Mouse (Mus musculus): Measurements from ENCODE around the gene Nedd4. TPM values are rescaled to one million over a fixed set of nuclear protein-coding genes. Genes with fewer than 3 reads are reported as not detected.

Gene Nedd4
- polyA plus RNA-seq, 1 experiment from 2014 or later = 579 TPM

- no peaks in the 10 kb centered on the region for H3K27me3 ChIP-seq
- no peak overlapping the region for H3K4me3 ChIP-seq
- no peak for ATAC-seq (ENCODE audit: insufficient number of reproducible peaks, low FRiP score, low TSS enrichment, low read depth)
- WGBS = 72% methylated on average over 4 of the region's 4 CpGs
- H3K27ac ChIP-seq = no peak overlapping the region
- peaks cover 87% of the 10 kb centered on the region for H3K36me3 ChIP-seq
- no peak overlapping the region for H3K9ac ChIP-seq
- H3K4me2 ChIP-seq = no peak overlapping the region
- H3K4me1 ChIP-seq = peaks cover 20% of the 10 kb centered on the region
- no peaks in the 10 kb centered on the region for H3K9me3 ChIP-seq
Observed at GRCm38 (mm10) chr9:72686506-72686905, 24.4 kb downstream of the Nedd4 start.

- H3K4me3 ChIP-seq = no peak overlapping the region
- ATAC-seq (ENCODE audit: insufficient number of reproducible peaks, low FRiP score, low TSS enrichment, low read depth) = no peak
Observed at GRCm38 (mm10) chr9:72689522-72689921, 27.4 kb downstream of the Nedd4 start.

GRCm38 (mm10) chr9:72690811-72691210 is 28.7 kb downstream of the Nedd4 start:
- no peaks in the 10 kb centered on the region for H3K27me3 ChIP-seq
- no peaks in the 10 kb centered on the region for H3K9me3 ChIP-seq
- no peak overlapping the region for H3K4me3 ChIP-seq
- WGBS = 39% methylated on average over 1 of the region's 1 CpGs
- peak overlapping the region; percentile 4 for H3K27ac ChIP-seq
- ATAC-seq (ENCODE audit: insufficient number of reproducible peaks, low FRiP score, low TSS enrichment, low read depth) = no peak
- H3K4me2 ChIP-seq = no peak overlapping the region
- H3K9ac ChIP-seq = no peak overlapping the region
- peaks cover 72% of the 10 kb centered on the region for H3K36me3 ChIP-seq
- peaks cover 40% of the 10 kb centered on the region for H3K4me1 ChIP-seq

More at GRCm38 (mm10) chr9:72689522-72689921, 27.4 kb downstream of the Nedd4 start:
- Histone ChIP-seq H3K4me1 (peaks cover 39% of the 10 kb centered on the region), H3K27me3 (no peaks in the 10 kb centered on the region), H3K9ac (no peak overlapping the region), H3K27ac (no peak overlapping the region; the same call in 1 of the 2 replicates), H3K9me3 (no peaks in the 10 kb centered on the region), H3K36me3 (peaks cover 79% of the 10 kb centered on the region), H3K4me2 (no peak overlapping the region)
- WGBS = 31% methylated on average over 5 of the region's 5 CpGs

GRCm38 (mm10) chr9:72691942-72692341 is 29.8 kb downstream of the Nedd4 start:
- Histone ChIP-seq H3K36me3 (peaks cover 66% of the 10 kb centered on the region), H3K27me3 (no peaks in the 10 kb centered on the region), H3K27ac (peak overlapping the region; percentile 57), H3K9ac (no peak overlapping the region), H3K4me3 (no peak overlapping the region), H3K4me2 (no peak overlapping the region), H3K9me3 (no peaks in the 10 kb centered on the region), H3K4me1 (peaks cover 45% of the 10 kb centered on the region)
- 51% methylated on average over 5 of the region's 5 CpGs for WGBS
- ATAC-seq (ENCODE audit: insufficient number of reproducible peaks, low FRiP score, low TSS enrichment, low read depth) = peak; percentile 60

GRCm38 (mm10) chr9:72693081-72693696 is 31.0 kb downstream of the Nedd4 start:
- Histone ChIP-seq H3K9me3 (no peaks in the 10 kb centered on the region), H3K36me3 (peaks cover 60% of the 10 kb centered on the region), H3K27ac (peak overlapping the region; percentile 73), H3K4me1 (peaks cover 54% of the 10 kb centered on the region), H3K9ac (no peak overlapping the region), H3K4me2 (peak overlapping the region; percentile 12; the same call in 1 of the 2 replicates), H3K4me3 (0 out of 2 replicates have a peak overlapping the region, but pooled peaks have one; percentile 3), H3K27me3 (no peaks in the 10 kb centered on the region)
- 50% methylated on average over 24 of the region's 24 CpGs for WGBS
- no peak for ATAC-seq (ENCODE audit: insufficient number of reproducible peaks, low FRiP score, low TSS enrichment, low read depth)

- Histone ChIP-seq H3K9me3 (no peaks in the 10 kb centered on the region), H3K9ac (no peak overlapping the region), H3K27ac (peak overlapping the region; percentile 73), H3K4me3 (0 out of 2 replicates have a peak overlapping the region, but pooled peaks have one; percentile 3), H3K36me3 (peaks cover 60% of the 10 kb centered on the region), H3K4me1 (peaks cover 59% of the 10 kb centered on the region), H3K4me2 (peak overlapping the region; percentile 12; the same call in 1 of the 2 replicates), H3K27me3 (no peaks in the 10 kb centered on the region)
- no peak for ATAC-seq (ENCODE audit: insufficient number of reproducible peaks, low FRiP score, low TSS enrichment, low read depth)
- 75% methylated on average over 14 of the region's 14 CpGs for WGBS
Observed at GRCm38 (mm10) chr9:72693861-72694260, 31.7 kb downstream of the Nedd4 start.

GRCm38 (mm10) chr9:72696508-72696907 is 34.4 kb downstream of the Nedd4 start:
- Histone ChIP-seq H3K4me1 (peaks cover 60% of the 10 kb centered on the region), H3K4me2 (0 out of 2 replicates have a peak overlapping the region, but pooled peaks have one; percentile 5), H3K27ac (0 out of 2 replicates have a peak overlapping the region, but pooled peaks have one; percentile 4), H3K27me3 (no peaks in the 10 kb centered on the region), H3K4me3 (no peak overlapping the region), H3K9ac (no peak overlapping the region), H3K36me3 (peaks cover 58% of the 10 kb centered on the region), H3K9me3 (no peaks in the 10 kb centered on the region)
- no peak for ATAC-seq (ENCODE audit: insufficient number of reproducible peaks, low FRiP score, low TSS enrichment, low read depth)
- 34% methylated on average over 3 of the region's 3 CpGs for WGBS

- H3K36me3 ChIP-seq = peaks cover 67% of the 10 kb centered on the region
- H3K27me3 ChIP-seq = no peaks in the 10 kb centered on the region
- no peaks in the 10 kb centered on the region for H3K9me3 ChIP-seq
- H3K27ac ChIP-seq = no peak overlapping the region
- H3K4me1 ChIP-seq = peaks cover 59% of the 10 kb centered on the region
- no peak overlapping the region for H3K4me2 ChIP-seq
- ATAC-seq (ENCODE audit: insufficient number of reproducible peaks, low FRiP score, low TSS enrichment, low read depth) = no peak
- H3K9ac ChIP-seq = no peak overlapping the region
- 72% methylated on average over 4 of the region's 4 CpGs for WGBS
- no peak overlapping the region for H3K4me3 ChIP-seq
Observed at GRCm38 (mm10) chr9:72697779-72698178, 35.6 kb downstream of the Nedd4 start.

GRCm38 (mm10) chr9:72699702-72700101 is 37.6 kb downstream of the Nedd4 start:
- H3K36me3 ChIP-seq = peaks cover 66% of the 10 kb centered on the region
- no peak overlapping the region for H3K9ac ChIP-seq
- ATAC-seq (ENCODE audit: insufficient number of reproducible peaks, low FRiP score, low TSS enrichment, low read depth) = no peak
- peak overlapping the region; percentile 8; the same call in 1 of the 2 replicates for H3K27ac ChIP-seq
- H3K4me1 ChIP-seq = peaks cover 45% of the 10 kb centered on the region
- H3K4me3 ChIP-seq = no peak overlapping the region
- no peaks in the 10 kb centered on the region for H3K27me3 ChIP-seq
- H3K4me2 ChIP-seq = no peak overlapping the region
- WGBS = 48% methylated on average over 3 of the region's 3 CpGs
- no peaks in the 10 kb centered on the region for H3K9me3 ChIP-seq

- ATAC-seq (ENCODE audit: insufficient number of reproducible peaks, low FRiP score, low TSS enrichment, low read depth) = no peak
- Histone ChIP-seq H3K27me3 (no peaks in the 10 kb centered on the region), H3K9ac (no peak overlapping the region), H3K27ac (no peak overlapping the region), H3K4me2 (no peak overlapping the region), H3K36me3 (peaks cover 81% of the 10 kb centered on the region), H3K9me3 (no peaks in the 10 kb centered on the region), H3K4me3 (no peak overlapping the region), H3K4me1 (peaks cover 45% of the 10 kb centered on the region)
- 53% methylated on average over 8 of the region's 8 CpGs for whole genome bisulfite sequencing
Observed at GRCm38 (mm10) chr9:72701441-72701840, 39.3 kb downstream of the Nedd4 start.

GRCm38 (mm10) chr9:72702075-72702474 is 39.9 kb downstream of the Nedd4 start:
- H3K27ac ChIP-seq = no peak overlapping the region
- no peak overlapping the region for H3K4me3 ChIP-seq
- peaks cover 39% of the 10 kb centered on the region for H3K4me1 ChIP-seq

GRCm38 (mm10) chr9:72703142-72703541 is 41.0 kb downstream of the Nedd4 start:
- Histone ChIP-seq H3K27ac (no peak overlapping the region), H3K27me3 (no peaks in the 10 kb centered on the region), H3K9ac (no peak overlapping the region), H3K4me2 (no peak overlapping the region), H3K36me3 (peaks cover 86% of the 10 kb centered on the region), H3K9me3 (no peaks in the 10 kb centered on the region), H3K4me1 (peaks cover 31% of the 10 kb centered on the region), H3K4me3 (no peak overlapping the region)
- 91% methylated on average over 4 of the region's 4 CpGs for WGBS
- ATAC-seq (ENCODE audit: insufficient number of reproducible peaks, low FRiP score, low TSS enrichment, low read depth) = no peak

More at GRCm38 (mm10) chr9:72702075-72702474, 39.9 kb downstream of the Nedd4 start:
- Histone ChIP-seq H3K27me3 (no peaks in the 10 kb centered on the region), H3K9ac (no peak overlapping the region), H3K9me3 (no peaks in the 10 kb centered on the region), H3K36me3 (peaks cover 83% of the 10 kb centered on the region), H3K4me2 (no peak overlapping the region)
- WGBS = 37% methylated on average over 2 of the region's 2 CpGs
- ATAC-seq (ENCODE audit: insufficient number of reproducible peaks, low FRiP score, low TSS enrichment, low read depth) = no peak
